Mouse (Mus musculus) hindbrain, embryonic 11.5 days (tissue): Measurements from ENCODE around the gene Gm28539. TPM values are rescaled to one million over a fixed set of nuclear protein-coding genes. Genes with fewer than 3 reads are reported as not detected.

Source experiments
- ATAC-seq: fragments of 200-750 bp; cut with Nextera tagmentation; 2 replicates; pipeline ENCODE4 v1.8.0; 2017; ENCODE audit warnings: mild to moderate bottlenecking, moderate TSS enrichment, moderate library complexity; ENCODE audit not compliant: low FRiP score
- DNase-seq: peaks from one replicate; pipeline ENCODE4 v3.0.0-alpha.2; 2015; ENCODE audit warnings: low spot score
- H3K27ac ChIP-seq: fragments of 300-500 bp; sonication (generic); 2 replicates; pipeline ENCODE4 v1.5.1; 2014; ENCODE audit warnings: mild to moderate bottlenecking, low read depth, low read length
- H3K27me3 ChIP-seq: fragments of 300-500 bp; sonication (generic); 2 replicates; pipeline ENCODE4 v1.6.1; 2014; ENCODE audit warnings: mild to moderate bottlenecking, low read length, moderate library complexity, mixed read lengths; ENCODE audit not compliant: control insufficient read depth, insufficient read depth
- H3K36me3 ChIP-seq: fragments of 300-500 bp; sonication (generic); 2 replicates; pipeline ENCODE4 v1.6.1; 2014; ENCODE audit warnings: mild to moderate bottlenecking, low read length, moderate library complexity, mixed read lengths; ENCODE audit not compliant: control insufficient read depth, insufficient read depth
- H3K4me1 ChIP-seq: fragments of 300-500 bp; sonication (generic); replicated peaks from 2 replicates; pipeline ENCODE4 v1.6.1; 2014; ENCODE audit warnings: low read length, mixed read lengths; ENCODE audit not compliant: control insufficient read depth, insufficient read depth
- H3K4me2 ChIP-seq: fragments of 300-500 bp; sonication (generic); replicated peaks from 2 replicates; pipeline ENCODE4 v1.6.1; 2014; ENCODE audit warnings: mild to moderate bottlenecking, low read depth, low read length
- H3K4me3 ChIP-seq: fragments of 300-500 bp; sonication (generic); 2 replicates; pipeline ENCODE4 v1.5.1; 2014; ENCODE audit warnings: low read depth, low read length
- H3K9ac ChIP-seq: fragments of 300-500 bp; sonication (generic); 2 replicates; pipeline ENCODE4 v1.6.1; 2014; ENCODE audit warnings: low read depth, low read length
- H3K9me3 ChIP-seq: fragments of 300-500 bp; sonication (generic); 2 replicates; pipeline ENCODE4 v1.6.1; 2016; ENCODE audit warnings: low read length; ENCODE audit not compliant: control insufficient read depth
- WGBS: fragments of 180-500 bp; shearing (Covaris S2); extraction: QIAGEN DNeasy Blood & Tissue Kit; methylation state at CpG from one replicate; pipeline ENCODE4 v1.1.7; 2014; 5-methylcytosine and 5-hydroxymethylcytosine counted together
- polyA plus RNA-seq: library from polyadenylated mRNA; unstranded; fragments of >200 nt; fragmentation: Nextera tagmentation; extraction: Ambion mirVana; gene quantifications from 2 replicates; pipeline ENCODE4 v1.2.1, GENCODE M21; 2014

Gm28539 gene
- not detected in 2 replicates for polyA plus RNA-seq

GRCm38 (mm10) chr16:18836468-18837208 lies at the start of gene Gm28539, which contains the start of gene 2510002D24Rik:
TSS of gene Gm28539 (plus strand) at chr16:18836584.
TSS of gene 2510002D24Rik (plus strand) at chr16:18836578.
- peak; percentile 97 for ATAC-seq
- H3K36me3 ChIP-seq, result no peaks in the 10 kb centered on the region
- H3K9ac ChIP-seq, result peak within 1 kb of the TSS; percentile 83
- 1% methylated on average over 46 of the region's 46 CpGs for WGBS
- H3K4me1 ChIP-seq, result no peaks in the 10 kb centered on the region
- 0 out of 2 replicates have a peak within 1 kb of the TSS, but pooled peaks have one; percentile 9 for H3K27ac ChIP-seq
- peak within 1 kb of the TSS; percentile 86 for H3K4me3 ChIP-seq
- DNase-seq, result peak; percentile 88
- H3K27me3 ChIP-seq, result no peaks in the 10 kb centered on the region
- H3K9me3 ChIP-seq, result no peaks in the 10 kb centered on the region
- H3K4me2 ChIP-seq, result peak within 1 kb of the TSS; percentile 74

- no peaks in the 10 kb centered on the region for H3K27me3 ChIP-seq
- H3K9ac ChIP-seq, result no peak overlapping the region
- DNase-seq, result no peak
- H3K36me3 ChIP-seq, result 0 out of 2 replicates have a peak, but pooled peaks cover 6% of the 10 kb centered on the region
- no peak for ATAC-seq
- no peaks in the 10 kb centered on the region for H3K9me3 ChIP-seq
- no peak overlapping the region for H3K27ac ChIP-seq
- no peak overlapping the region for H3K4me3 ChIP-seq
- H3K4me1 ChIP-seq, result no peaks in the 10 kb centered on the region
- no peak overlapping the region for H3K4me2 ChIP-seq
- 93% methylated on average over 10 of the region's 10 CpGs for WGBS
These were observed 49.7 kb upstream of the Gm28539 start for GRCm38 (mm10) chr16:18786652-18787051.

- Histone ChIP-seq H3K36me3 (0 out of 2 replicates have a peak, but pooled peaks cover 6% of the 10 kb centered on the region), H3K27ac (no peak overlapping the region), H3K9me3 (no peaks in the 10 kb centered on the region), H3K27me3 (no peaks in the 10 kb centered on the region), H3K4me2 (no peak overlapping the region), H3K4me3 (no peak overlapping the region), H3K4me1 (no peaks in the 10 kb centered on the region), H3K9ac (no peak overlapping the region)
- 92% methylated on average over 10 of the region's 10 CpGs for WGBS
- ATAC-seq (no peak), DNase-seq (no peak)
These were observed 47.6 kb upstream of the Gm28539 start for GRCm38 (mm10) chr16:18788627-18789406.

- H3K4me1 ChIP-seq, result no peaks in the 10 kb centered on the region
- no peak overlapping the region for H3K9ac ChIP-seq
- no peaks in the 10 kb centered on the region for H3K9me3 ChIP-seq
- H3K36me3 ChIP-seq, result peaks cover 6% of the 10 kb centered on the region; the same call in 1 of the 2 replicates
- WGBS, result 91% methylated on average over 11 of the region's 11 CpGs
- DNase-seq (no peak), ATAC-seq (no peak)
- H3K27me3 ChIP-seq, result no peaks in the 10 kb centered on the region
- no peak overlapping the region for H3K27ac ChIP-seq
- H3K4me2 ChIP-seq, result no peak overlapping the region
- H3K4me3 ChIP-seq, result no peak overlapping the region
These were observed 41.0 kb upstream of the Gm28539 start for GRCm38 (mm10) chr16:18795223-18795899.

- H3K36me3 ChIP-seq, result peaks cover 6% of the 10 kb centered on the region; the same call in 1 of the 2 replicates
- H3K9me3 ChIP-seq, result no peaks in the 10 kb centered on the region
- H3K27me3 ChIP-seq, result no peaks in the 10 kb centered on the region
- WGBS, result 89% methylated on average over 7 of the region's 7 CpGs
- no peaks in the 10 kb centered on the region for H3K4me1 ChIP-seq
- DNase-seq, result no peak
- H3K27ac ChIP-seq, result no peak overlapping the region
- no peak overlapping the region for H3K4me2 ChIP-seq
- no peak overlapping the region for H3K9ac ChIP-seq
- no peak overlapping the region for H3K4me3 ChIP-seq
- no peak for ATAC-seq
These were observed 39.7 kb upstream of the Gm28539 start for GRCm38 (mm10) chr16:18796645-18797044.

GRCm38 (mm10) chr16:18798151-18798550 lies 38.2 kb upstream of the Gm28539 start:
- Histone ChIP-seq H3K36me3 (peaks cover 6% of the 10 kb centered on the region; the same call in 1 of the 2 replicates), H3K9ac (no peak overlapping the region)

GRCm38 (mm10) chr16:18798841-18799240 lies 37.5 kb upstream of the Gm28539 start:
- Histone ChIP-seq H3K4me3 (no peak overlapping the region), H3K9ac (no peak overlapping the region), H3K4me1 (no peaks in the 10 kb centered on the region), H3K27ac (no peak overlapping the region), H3K36me3 (peaks cover 6% of the 10 kb centered on the region; the same call in 1 of the 2 replicates), H3K27me3 (no peaks in the 10 kb centered on the region), H3K9me3 (no peaks in the 10 kb centered on the region), H3K4me2 (no peak overlapping the region)
- DNase-seq (peak; percentile 55), ATAC-seq (peak; percentile 54; the same call in 1 of the 2 replicates)
- WGBS, result 75% methylated on average over 2 of the region's 2 CpGs

More at GRCm38 (mm10) chr16:18798151-18798550, 38.2 kb upstream of the Gm28539 start:
- H3K4me2 ChIP-seq, result no peak overlapping the region
- H3K27ac ChIP-seq, result no peak overlapping the region
- 85% methylated on average over 5 of the region's 5 CpGs for WGBS
- no peaks in the 10 kb centered on the region for H3K4me1 ChIP-seq
- H3K4me3 ChIP-seq, result no peak overlapping the region
- H3K27me3 ChIP-seq, result no peaks in the 10 kb centered on the region
- H3K9me3 ChIP-seq, result no peaks in the 10 kb centered on the region
- ATAC-seq, result no peak
- no peak for DNase-seq

GRCm38 (mm10) chr16:18805746-18806145 lies 30.6 kb upstream of the Gm28539 start:
- Histone ChIP-seq H3K9me3 (no peaks in the 10 kb centered on the region), H3K4me1 (no peaks in the 10 kb centered on the region), H3K4me3 (no peak overlapping the region), H3K9ac (no peak overlapping the region), H3K27me3 (no peaks in the 10 kb centered on the region), H3K27ac (no peak overlapping the region), H3K4me2 (no peak overlapping the region), H3K36me3 (no peaks in the 10 kb centered on the region)
- WGBS, result 97% methylated on average over 2 of the region's 2 CpGs
- DNase-seq (no peak), ATAC-seq (no peak)
